Mouse (Mus musculus): ENCODE results near the gene Mydgf.

Mydgf gene

DNA sequence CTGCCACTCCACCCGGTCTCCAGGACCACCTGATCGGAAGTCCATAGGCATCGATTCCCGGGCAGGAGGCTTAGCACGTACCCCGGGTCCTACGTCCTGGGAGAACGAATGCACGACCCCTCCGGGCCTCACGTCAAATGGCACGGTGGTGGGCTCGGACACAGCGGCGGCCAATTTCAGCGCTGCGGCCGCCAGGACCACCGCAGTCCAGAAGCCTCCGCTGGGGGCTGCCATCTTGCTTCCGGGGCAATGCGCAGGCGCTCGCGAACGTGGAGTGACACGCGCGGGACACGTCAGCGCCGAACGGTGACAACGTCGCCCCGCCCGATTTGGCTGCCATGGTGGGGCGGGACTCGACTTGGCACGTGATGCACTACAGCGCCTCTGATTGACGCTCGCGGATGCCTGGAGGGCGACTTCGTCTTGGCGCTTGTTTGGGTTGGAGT is at the start of gene Mydgf:
Mydgf (minus strand) TSS at position 263 of the 446 bp plus-strand sequence.
- peak; percentile 94 for DNase-seq

GRCm38 (mm10) chr17:56233389-56233788 is 49.7 kb upstream of the Mydgf start:
- no peak for DNase-seq

DNA sequence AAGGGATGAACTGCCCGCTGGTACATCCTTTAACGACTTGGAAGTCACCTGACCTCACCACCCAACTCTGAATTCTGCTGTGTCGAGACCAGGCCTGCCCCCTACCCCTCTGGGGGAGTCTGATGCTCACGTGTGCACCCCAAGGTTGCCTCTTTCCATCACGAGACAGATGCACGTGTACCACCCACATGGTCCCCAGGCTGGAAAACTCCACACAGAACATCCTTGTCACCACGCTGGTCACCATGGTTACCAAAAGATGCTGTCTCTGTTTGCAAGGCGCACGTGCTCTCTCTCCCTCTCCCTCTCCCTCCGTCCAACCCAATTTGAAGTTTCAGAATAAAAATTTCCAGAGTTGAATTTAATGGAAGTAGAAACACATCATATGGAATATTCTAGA is 46.2 kb upstream of the Mydgf start:
- no peak for DNase-seq

GRCm38 (mm10) chr17:56226566-56226965 is 42.8 kb upstream of the Mydgf start:
- DNase-seq = no peak

DNA sequence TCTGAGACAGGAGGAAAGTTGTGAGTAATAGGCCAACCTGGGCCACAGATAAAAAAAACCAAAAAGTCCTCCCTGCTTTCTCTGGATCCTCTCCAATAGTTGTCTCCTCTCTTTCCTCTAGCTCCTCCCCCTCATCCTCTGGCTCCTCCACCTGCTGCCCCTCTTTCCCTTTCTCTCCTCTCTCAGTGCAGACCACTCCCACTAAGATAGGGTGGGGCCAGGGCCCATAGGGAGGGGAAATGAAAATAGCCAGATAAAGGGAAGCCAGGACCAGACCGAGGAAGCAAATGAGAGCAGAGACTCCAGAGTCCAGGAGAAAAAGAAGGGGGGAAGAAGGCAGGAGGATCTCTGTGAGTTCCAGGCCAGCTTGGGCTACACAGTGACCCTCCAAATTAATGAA is 41.2 kb upstream of the Mydgf start:
- no peak for DNase-seq

DNA sequence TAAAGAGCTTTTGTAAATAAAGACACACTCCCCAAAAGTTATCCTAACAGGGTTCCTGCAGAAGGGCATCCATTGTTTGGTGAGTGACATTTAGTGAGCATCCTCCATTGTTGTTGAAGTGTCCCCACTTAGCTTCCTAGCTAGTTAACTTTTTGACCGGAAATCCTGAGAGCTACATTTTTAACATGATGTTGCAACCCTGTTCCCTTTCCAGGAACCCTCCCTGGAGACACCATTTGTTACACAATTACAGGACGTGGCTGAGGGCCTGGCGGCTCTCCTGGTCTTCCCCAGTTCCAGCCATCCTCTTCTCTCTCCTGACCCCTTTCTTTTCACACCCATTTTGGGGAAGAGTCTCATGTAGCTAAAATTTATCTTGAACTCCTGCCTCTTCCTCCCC is 36.1 kb upstream of the Mydgf start:
- DNase-seq = no peak

DNA sequence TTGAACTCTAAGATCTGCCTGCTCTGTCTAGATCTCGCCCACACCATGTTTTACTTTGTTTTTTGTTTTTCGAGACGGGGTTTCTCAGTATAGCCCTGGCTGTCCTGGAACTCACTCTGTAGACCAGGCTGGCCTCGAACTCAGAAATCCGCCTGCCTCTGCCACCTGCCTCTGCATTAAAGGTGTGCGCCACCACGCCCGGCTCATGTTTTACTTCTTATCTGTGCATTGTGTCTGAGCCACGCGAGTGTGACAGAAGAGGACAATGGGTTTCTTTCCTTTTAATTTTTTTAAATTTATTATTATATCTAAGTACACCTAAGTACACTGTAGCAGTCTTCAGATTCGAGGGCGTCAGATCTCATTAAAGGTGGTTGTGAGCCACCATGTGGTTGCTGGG is 35.5 kb upstream of the Mydgf start:
- DNase-seq = no peak

DNA sequence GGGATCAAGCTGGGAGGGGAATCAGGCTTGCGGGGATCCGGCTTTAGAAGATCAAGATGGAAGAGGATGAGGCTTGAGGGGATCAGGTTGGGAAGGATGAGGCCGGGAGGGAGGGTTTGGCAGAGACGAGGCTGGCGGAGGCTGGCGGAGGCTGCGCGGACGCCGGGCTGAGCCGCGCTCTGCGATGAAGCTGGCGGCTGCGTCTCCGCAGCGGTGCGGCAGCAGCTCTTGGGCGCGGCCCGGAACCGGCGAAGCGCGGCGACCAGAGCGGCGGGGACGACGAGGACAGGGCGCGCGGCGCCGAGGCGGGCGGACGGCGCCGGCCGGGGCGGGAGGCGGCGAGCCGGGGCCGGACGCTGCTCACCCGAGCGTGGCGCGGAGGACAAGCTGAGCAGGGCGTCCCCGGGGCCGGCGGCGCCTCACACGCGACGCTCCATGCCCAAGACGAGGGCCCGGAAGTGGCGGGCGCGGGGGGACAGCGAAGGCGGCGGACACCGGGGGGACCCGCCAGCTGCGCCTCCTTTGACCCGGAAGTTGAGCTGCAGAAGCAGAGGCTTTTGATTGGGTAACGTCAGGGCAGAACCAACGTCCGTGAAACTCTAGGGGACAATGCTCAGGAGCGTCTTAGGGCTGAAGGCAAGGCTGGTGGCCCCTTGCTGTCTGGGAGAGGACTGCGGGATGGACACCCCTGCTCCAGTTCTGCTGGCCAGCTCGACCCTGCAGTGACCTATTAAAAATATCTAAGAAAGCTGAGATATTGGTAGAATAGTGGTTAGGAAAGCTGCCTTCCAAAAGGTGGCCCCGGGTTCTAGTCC is 34.9 kb upstream of the Mydgf start, which contains the start of gene Dpp9:
Dpp9 (minus strand) TSS at position 529 of the 815 bp plus-strand sequence.
- DNase-seq = peak; percentile 88

DNA sequence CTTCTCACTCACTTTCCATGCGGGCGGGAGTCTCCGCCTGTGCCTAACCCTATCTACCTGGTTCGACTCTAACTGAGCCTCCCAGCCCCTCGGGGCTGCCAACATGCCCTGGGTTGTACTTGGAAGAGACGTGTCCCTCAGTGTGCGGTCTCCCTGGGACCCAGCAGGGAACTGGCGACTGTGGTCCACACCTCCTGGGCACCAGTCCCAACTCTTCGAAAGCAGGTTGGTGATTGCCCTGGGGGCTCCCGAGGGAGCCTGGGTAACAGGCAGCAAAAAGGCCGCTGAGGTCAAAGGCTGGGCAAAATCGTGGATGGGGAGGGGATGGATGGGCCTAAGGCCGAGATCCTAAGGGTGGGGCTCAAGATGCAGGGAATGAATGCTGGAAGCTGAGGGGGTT is 34.0 kb upstream of the Mydgf start:
- no peak for DNase-seq

DNA sequence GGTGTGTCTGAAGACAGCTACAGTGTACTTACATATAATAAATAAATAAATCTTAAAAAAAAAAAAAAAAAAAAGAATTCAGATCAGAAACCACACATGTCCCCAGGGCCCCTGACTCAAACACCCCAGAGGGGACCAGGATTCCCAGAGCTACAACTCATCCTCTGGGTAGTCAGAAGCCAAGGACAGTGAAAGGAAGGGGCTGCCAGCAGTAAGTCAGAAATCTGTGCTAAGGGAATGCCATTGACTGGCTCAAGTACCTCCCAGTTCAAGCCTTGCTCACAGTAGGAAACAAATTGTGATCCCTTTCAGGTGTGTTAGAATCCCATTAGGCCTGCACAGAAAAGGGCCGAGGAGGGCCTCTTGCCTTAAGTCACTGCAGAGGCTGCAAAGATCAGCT is 30.5 kb upstream of the Mydgf start:
- no peak for DNase-seq

DNA sequence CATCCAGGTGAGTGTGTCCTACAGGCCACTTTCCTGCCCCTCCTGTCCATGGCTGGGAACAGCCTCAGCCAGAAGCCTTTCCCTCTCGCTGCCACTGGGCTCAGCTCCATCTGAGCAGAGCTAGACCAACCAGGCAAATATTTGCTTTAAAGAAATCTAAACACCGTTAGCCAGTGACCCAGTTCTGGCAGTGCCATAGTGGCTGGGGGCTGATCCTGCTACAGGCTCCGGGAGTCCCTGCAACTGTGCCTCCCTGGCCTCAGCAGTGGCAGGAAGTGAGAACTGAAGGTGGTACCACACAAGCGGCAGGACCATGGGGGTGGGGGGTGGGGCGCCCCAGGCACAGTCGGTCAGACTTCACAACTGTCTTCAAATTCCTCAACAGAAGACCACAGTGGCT is 29.0 kb upstream of the Mydgf start:
- DNase-seq = no peak

DNA sequence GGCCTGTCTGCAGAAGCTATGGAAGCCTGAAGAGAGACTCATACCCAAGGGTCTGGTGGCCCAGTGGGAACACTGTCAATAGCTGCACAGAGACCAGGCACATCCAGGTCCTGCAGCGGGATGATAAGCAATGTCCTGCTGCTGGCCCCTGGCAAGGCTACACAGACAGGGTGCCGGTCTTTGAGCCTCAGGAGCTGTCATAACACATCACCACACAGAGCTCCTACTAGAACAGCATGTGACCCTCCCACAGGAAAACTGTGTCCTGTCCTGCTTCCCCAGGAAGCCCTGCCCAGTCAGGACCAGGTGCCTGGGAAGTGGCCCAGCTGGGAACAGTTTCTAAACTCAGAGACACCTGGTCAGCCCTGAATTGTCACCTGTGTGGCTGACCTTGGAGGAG is 27.4 kb upstream of the Mydgf start:
- DNase-seq = no peak

DNA sequence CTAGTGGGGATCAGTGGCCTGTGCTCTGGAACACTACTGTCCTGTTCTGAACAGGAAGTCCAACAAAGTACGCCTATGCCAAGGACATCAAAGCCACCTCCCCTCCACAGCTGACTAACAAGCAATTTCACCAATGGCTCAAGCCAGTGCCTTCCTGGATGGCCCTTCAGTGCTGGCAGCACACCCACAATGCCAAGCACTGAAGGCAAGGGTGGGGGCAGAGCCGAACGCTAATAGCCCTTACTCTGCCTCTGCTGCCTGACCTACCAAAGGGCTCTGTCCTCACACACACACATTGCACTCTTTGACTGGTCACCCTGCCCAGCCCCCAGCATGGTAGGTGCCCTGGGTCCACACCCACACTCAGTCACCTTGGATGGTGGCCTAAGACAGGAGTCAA is 25.1 kb upstream of the Mydgf start:
- no peak for DNase-seq

DNA sequence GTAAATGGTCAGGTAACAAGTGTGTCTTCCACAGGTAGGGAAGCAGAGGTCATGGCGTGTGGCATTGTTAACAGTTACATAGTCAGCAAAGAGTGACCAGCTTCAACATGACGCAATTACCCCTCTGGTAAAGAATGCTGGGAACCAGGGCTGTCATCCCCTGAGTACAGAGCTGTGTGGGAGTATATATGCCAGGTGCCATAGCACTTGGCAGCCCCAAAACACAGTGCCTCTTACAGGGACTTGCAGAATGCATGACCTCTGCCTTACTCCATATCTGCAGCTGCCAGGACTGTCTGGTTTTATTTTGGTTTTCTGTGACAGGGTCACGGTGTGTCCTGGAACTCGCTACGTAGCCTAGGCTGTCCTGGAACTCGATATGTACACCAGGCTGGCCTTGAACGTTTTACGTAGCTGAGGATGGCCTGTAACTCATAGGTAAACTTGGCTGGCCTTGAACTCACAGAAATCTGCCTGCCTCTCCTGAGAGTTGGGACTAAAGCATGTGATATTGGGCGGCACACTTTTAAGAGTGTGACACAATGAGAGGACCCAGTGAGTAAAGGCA is 24.3 kb upstream of the Mydgf start:
- no peak for DNase-seq

DNA sequence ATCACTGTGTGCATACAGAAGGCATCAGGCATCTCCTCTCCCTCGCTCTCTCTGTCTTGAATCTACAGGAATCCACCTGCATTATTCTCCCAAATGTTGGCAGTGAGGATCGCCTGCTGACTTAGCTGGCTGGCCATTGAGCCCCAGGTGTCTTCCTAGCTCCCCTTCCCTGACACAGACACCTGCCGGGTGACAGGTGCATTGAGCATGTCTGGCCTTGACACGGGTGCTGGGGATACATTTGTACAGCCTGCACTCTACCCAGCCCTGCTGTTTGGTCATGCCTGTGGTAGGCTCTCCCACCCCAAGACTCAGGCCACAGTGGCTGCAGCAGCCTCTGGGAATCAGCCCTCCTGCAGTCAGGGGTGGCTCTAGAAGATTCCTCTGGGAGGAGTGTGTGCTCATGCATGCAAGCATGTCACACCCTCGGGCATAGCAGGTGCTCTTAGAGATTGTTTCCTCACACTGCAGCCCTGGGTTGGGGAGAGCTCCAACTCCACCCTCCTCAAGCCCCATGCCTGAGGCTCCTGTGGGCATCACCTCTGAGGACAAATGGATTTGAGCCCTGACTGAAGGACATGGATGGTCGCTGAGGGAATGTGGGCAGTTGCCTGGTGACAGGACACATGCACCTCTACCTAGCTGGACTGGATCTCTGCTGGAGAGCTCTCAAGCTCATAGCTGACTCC is 23.4 kb upstream of the Mydgf start:
- DNase-seq = no peak

DNA sequence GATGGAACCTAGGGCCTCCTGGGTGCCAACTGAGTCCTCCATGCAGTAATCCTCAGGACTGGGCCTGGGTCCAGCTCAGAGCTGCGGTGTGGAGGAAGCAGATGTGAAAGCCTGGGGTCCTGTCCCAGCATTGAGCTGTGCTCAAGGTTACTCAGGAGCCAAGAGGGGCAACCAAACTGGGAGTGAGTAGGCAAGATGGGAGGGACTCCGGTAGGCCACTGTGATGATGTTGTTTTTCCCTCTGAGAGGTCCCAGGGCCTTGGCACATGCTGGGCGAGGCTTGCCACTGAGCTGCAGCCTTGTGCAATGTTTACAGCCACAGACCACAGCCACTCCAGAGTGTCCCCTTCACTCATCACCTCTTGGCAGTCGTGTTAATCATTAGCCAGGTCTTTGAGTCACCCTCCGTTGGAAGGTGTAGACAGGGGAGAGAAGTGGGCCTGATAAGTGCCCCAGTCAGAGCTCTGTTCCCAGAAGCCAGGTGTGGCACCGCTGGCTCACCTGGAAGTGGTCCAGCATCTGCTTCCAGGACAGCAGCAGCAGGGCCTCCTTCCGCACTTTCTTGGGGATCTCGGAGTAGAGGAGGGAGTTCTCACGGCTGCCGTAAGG is 22.7 kb upstream of the Mydgf start:
- no peak for DNase-seq

DNA sequence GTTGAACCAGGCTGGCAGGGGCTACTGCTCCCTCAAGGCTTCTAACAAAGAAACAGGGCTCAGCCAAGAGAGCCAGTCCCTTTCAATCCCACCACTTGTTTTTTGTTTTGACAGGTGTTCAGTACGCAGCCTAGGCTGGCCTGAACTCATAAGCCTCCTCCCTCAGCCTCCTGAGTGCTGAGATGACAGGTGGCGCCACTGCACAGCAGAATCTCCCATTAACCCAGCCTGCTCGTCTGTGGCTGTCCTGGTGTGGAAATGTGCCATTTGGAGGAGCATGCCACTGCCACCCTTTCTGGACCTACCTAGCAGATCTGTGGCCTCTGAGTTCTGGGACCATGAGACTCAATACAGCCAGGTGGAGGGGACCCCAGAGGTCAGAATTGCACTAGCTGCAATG is 20.0 kb upstream of the Mydgf start:
- no peak for DNase-seq

- no peak for DNase-seq
Measured at GRCm38 (mm10) chr17:56202476-56202875, 18.8 kb upstream of the Mydgf start.

- no peak for DNase-seq
Measured at GRCm38 (mm10) chr17:56201642-56202041, 17.9 kb upstream of the Mydgf start.

GRCm38 (mm10) chr17:56200586-56200985 is 16.9 kb upstream of the Mydgf start:
- no peak for DNase-seq

GRCm38 (mm10) chr17:56196860-56197259 is 13.1 kb upstream of the Mydgf start:
- DNase-seq = peak; percentile 29

GRCm38 (mm10) chr17:56194765-56195164 is 11.0 kb upstream of the Mydgf start:
- DNase-seq = no peak

DNA sequence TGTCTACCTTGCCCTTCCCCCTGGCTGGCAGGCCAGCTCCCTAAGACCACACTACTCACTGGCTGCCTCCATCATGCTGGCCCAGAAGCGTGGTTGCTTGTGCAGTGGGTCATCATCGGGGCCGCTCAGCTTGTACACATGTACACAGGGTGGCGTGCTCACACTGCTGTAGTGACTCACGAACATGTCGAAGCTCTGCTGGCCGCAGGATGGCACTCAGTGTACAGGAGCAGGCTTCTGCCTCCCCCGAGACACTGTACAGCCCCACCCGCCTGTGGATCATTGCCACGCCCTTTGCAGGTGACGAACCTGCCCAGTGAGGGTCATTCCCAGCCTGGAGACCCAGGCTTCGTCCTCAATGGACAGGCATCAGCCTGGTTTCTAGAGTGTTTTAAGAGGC is 10.6 kb upstream of the Mydgf start:
- DNase-seq = no peak

DNA sequence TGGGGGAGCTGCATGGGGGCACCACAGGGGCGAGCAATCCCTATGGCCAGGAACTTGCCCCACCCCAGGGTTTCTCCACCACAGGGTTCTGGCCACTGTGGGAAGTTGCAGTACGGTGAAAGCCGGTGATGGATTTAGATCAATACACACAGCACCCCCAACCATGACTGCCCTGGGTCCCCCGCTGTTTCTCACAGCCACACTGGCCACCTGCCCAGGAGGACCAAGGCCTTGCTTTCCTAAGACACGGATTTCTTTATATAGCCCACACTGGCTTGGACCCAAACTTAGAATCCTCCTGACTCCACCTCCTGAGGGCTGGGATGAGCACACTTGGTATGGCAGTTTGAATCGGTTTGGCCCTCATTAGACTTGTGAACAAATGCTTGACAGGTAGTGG is 7.5 kb upstream of the Mydgf start:
- no peak for DNase-seq

Measured in thymus, postnatal 25 days (tissue).